Mouse (Mus musculus) myocyte (in vitro differentiated cells): ENCODE data around the gene Tfpt.

Experiments used
- MAX ChIP-seq: IDR thresholded peaks from one replicate; pipeline ENCODE4 v1.6.1; 2011; ENCODE audit warnings: low read depth, mild to moderate bottlenecking, control low read depth
- POLR2A ChIP-seq: IDR thresholded peaks from one replicate; pipeline ENCODE4 v1.6.1; 2011; ENCODE audit warnings: low read depth, mild to moderate bottlenecking, control low read depth, moderate library complexity; ENCODE audit not compliant: insufficient read length
- TCF3 ChIP-seq: IDR thresholded peaks from one replicate; pipeline ENCODE4 v1.6.1; 2011; ENCODE audit warnings: low read depth, control low read depth; ENCODE audit not compliant: insufficient read length

DNA sequence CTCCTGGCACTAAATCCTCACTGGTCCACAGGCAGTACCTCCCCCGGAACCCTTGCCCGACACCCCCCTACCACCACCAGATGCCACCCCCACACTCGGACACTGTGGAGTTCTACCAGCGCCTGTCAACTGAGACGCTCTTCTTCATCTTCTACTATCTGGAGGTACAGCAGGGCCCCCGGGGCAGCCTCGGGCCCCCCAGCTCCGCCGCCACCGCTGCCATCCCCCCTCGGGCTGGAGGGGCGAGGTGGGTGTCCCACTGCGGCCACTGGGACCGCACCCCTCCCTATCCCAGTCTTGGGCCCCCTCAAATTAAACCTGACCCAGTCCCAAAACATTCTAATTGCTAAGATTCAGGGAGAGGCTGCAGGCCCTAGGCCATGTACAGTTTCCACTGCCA lies 28.8 kb upstream of the Tfpt start:
- no peak for TF ChIP-seq POLR2A
- TF ChIP-seq TCF3: no peak
- TF ChIP-seq MAX: no peak
